Mouse (Mus musculus): ENCODE measurements around the gene Trmt10c.
"Not testable (repeated sequence)": the region's sequence is repeated elsewhere in the genome, so short reads cannot be mapped to it uniquely, and the experiment has no call there.

Gene Trmt10c

GRCm38 (mm10) chr16:56048038-56048437, 10.4 kb upstream of the Trmt10c start, which contains the start of gene Senp7:
Gene Senp7, plus strand, starts transcription at chr16:56048338.
- not testable (repeated sequence) for DNase-seq (ENCODE audit: low spot score in 2 of 2)

- no peak for DNase-seq (ENCODE audit: low spot score in 2 of 2)
Observed at GRCm38 (mm10) chr16:56038090-56038489, 471 bp upstream of the Trmt10c start.

GRCm38 (mm10) chr16:56036501-56036900, 1.1 kb downstream of the Trmt10c start:
- DNase-seq (ENCODE audit: low spot score in 2 of 2): no peak

GRCm38 (mm10) chr16:56034566-56034965, 3.1 kb downstream of the Trmt10c start:
- DNase-seq (ENCODE audit: low spot score in 2 of 2): no peak

- peak; percentile 93 to 95 for DNase-seq (ENCODE audit: low spot score in 2 of 2)
Observed at GRCm38 (mm10) chr16:56029661-56030082, 7.9 kb downstream of the Trmt10c start, which contains the start of gene Pcnp. Gene Pcnp, minus strand, starts transcription at chr16:56029739.

GRCm38 (mm10) chr16:56028722-56029551, 8.7 kb downstream of the Trmt10c start:
- DNase-seq (ENCODE audit: low spot score in 2 of 2): no peak

GRCm38 (mm10) chr16:56027854-56028629, 9.6 kb downstream of the Trmt10c start:
- no peak for DNase-seq (ENCODE audit: low spot score in 2 of 2)

GRCm38 (mm10) chr16:56019660-56020059, 18.0 kb downstream of the Trmt10c start:
- no peak for DNase-seq (ENCODE audit: low spot score in 2 of 2)

GRCm38 (mm10) chr16:56014076-56014475, 23.5 kb downstream of the Trmt10c start:
- no peak for DNase-seq (ENCODE audit: low spot score in 2 of 2)

GRCm38 (mm10) chr16:56012789-56013743, 24.6 kb downstream of the Trmt10c start:
- DNase-seq (ENCODE audit: low spot score in 2 of 2): no peak

- no peak for DNase-seq (ENCODE audit: low spot score in 2 of 2)
Observed at GRCm38 (mm10) chr16:56008862-56009261, 28.8 kb downstream of the Trmt10c start.

GRCm38 (mm10) chr16:56006798-56007197, 30.8 kb downstream of the Trmt10c start:
- DNase-seq (ENCODE audit: low spot score in 2 of 2): no peak

GRCm38 (mm10) chr16:55994235-55994634, 43.4 kb downstream of the Trmt10c start:
- DNase-seq (ENCODE audit: low spot score in 2 of 2): no peak

GRCm38 (mm10) chr16:55990311-55990710, 47.3 kb downstream of the Trmt10c start:
- DNase-seq (ENCODE audit: low spot score in 2 of 2): no peak

- no peak for DNase-seq (ENCODE audit: low spot score in 2 of 2)
Observed at GRCm38 (mm10) chr16:55986001-55986400, 51.6 kb downstream of the Trmt10c start.

Measured in frontal cortex, postnatal 14 days (tissue).